Mouse (Mus musculus): ENCODE measurements around the gene Dlgap1. TPM values are rescaled to one million over a fixed set of nuclear protein-coding genes. Genes with fewer than 3 reads are reported as not detected.

The Dlgap1 gene
- polyA plus RNA-seq, 1 experiment from 2014 or later, result 34.9 TPM

GRCm38 (mm10) chr17:70765337-70765736 lies 796.5 kb downstream of the Dlgap1 start:
- H3K4me1 ChIP-seq (replicated peaks; ENCODE audit: control insufficient read depth, insufficient read depth, low read length), result no peaks in the 10 kb centered on the region
- H3K4me2 ChIP-seq (replicated peaks), result no peak overlapping the region
- H3K9ac ChIP-seq, result no peak overlapping the region
- no peaks in the 10 kb centered on the region for H3K36me3 ChIP-seq (replicated peaks; ENCODE audit: control insufficient read depth, insufficient read depth)
- no peaks in the 10 kb centered on the region for H3K27me3 ChIP-seq (ENCODE audit: control insufficient read depth, insufficient read depth, low read length)
- no peaks in the 10 kb centered on the region for H3K9me3 ChIP-seq (ENCODE audit: control insufficient read depth, low read length)
- no peak for DNase-seq (ENCODE audit: low spot score)
- 96% methylated on average over 9 of the region's 9 CpGs for WGBS
- no peak for ATAC-seq (ENCODE audit: low FRiP score)
- no peak overlapping the region for H3K27ac ChIP-seq
- no peak overlapping the region for H3K4me3 ChIP-seq (replicated peaks; ENCODE audit: low read length)

GRCm38 (mm10) chr17:70765976-70766375 lies 797.1 kb downstream of the Dlgap1 start:
- no peaks in the 10 kb centered on the region for H3K27me3 ChIP-seq (ENCODE audit: control insufficient read depth, insufficient read depth, low read length)
- no peak overlapping the region for H3K27ac ChIP-seq
- H3K36me3 ChIP-seq (replicated peaks; ENCODE audit: control insufficient read depth, insufficient read depth), result no peaks in the 10 kb centered on the region
- H3K9ac ChIP-seq, result no peak overlapping the region
- no peak for ATAC-seq (ENCODE audit: low FRiP score)
- no peaks in the 10 kb centered on the region for H3K9me3 ChIP-seq (ENCODE audit: control insufficient read depth, low read length)
- H3K4me1 ChIP-seq (replicated peaks; ENCODE audit: control insufficient read depth, insufficient read depth, low read length), result no peaks in the 10 kb centered on the region
- no peak overlapping the region for H3K4me2 ChIP-seq (replicated peaks)
- WGBS, result 94% methylated on average over 18 of the region's 18 CpGs
- H3K4me3 ChIP-seq (replicated peaks; ENCODE audit: low read length), result no peak overlapping the region
- DNase-seq (ENCODE audit: low spot score), result no peak

GRCm38 (mm10) chr17:70772120-70772899 lies 803.4 kb downstream of the Dlgap1 start:
- no peak overlapping the region for H3K9ac ChIP-seq
- DNase-seq (ENCODE audit: low spot score) (no peak), ATAC-seq (ENCODE audit: low FRiP score) (no peak)
- 6% methylated on average over 10 of the region's 10 CpGs for WGBS
- no peak overlapping the region for H3K4me2 ChIP-seq (replicated peaks)
- H3K4me3 ChIP-seq (replicated peaks; ENCODE audit: low read length), result no peak overlapping the region
- H3K4me1 ChIP-seq (replicated peaks; ENCODE audit: control insufficient read depth, insufficient read depth, low read length), result no peaks in the 10 kb centered on the region
- H3K27ac ChIP-seq, result no peak overlapping the region
- no peaks in the 10 kb centered on the region for H3K36me3 ChIP-seq (replicated peaks; ENCODE audit: control insufficient read depth, insufficient read depth)
- H3K27me3 ChIP-seq (ENCODE audit: control insufficient read depth, insufficient read depth, low read length), result no peaks in the 10 kb centered on the region
- no peaks in the 10 kb centered on the region for H3K9me3 ChIP-seq (ENCODE audit: control insufficient read depth, low read length)

GRCm38 (mm10) chr17:70779770-70780169 lies 810.9 kb downstream of the Dlgap1 start:
- no peak overlapping the region for H3K4me2 ChIP-seq (replicated peaks)
- H3K4me1 ChIP-seq (replicated peaks; ENCODE audit: control insufficient read depth, insufficient read depth, low read length), result 0 out of 2 replicates have a peak, but pooled peaks cover 3% of the 10 kb centered on the region
- WGBS, result 41% methylated on average over 7 of the region's 7 CpGs
- no peak overlapping the region for H3K9ac ChIP-seq
- H3K27me3 ChIP-seq (ENCODE audit: control insufficient read depth, insufficient read depth, low read length), result no peaks in the 10 kb centered on the region
- no peaks in the 10 kb centered on the region for H3K9me3 ChIP-seq (ENCODE audit: control insufficient read depth, low read length)
- H3K4me3 ChIP-seq (replicated peaks; ENCODE audit: low read length), result no peak overlapping the region
- DNase-seq (ENCODE audit: low spot score) (no peak), ATAC-seq (ENCODE audit: low FRiP score) (no peak)
- no peak overlapping the region for H3K27ac ChIP-seq
- no peaks in the 10 kb centered on the region for H3K36me3 ChIP-seq (replicated peaks; ENCODE audit: control insufficient read depth, insufficient read depth)

- Histone ChIP-seq H3K9me3 (ENCODE audit: control insufficient read depth, low read length) (no peaks in the 10 kb centered on the region), H3K27ac (0 out of 2 replicates have a peak overlapping the region, but pooled peaks have one; percentile 48), H3K4me1 (replicated peaks; ENCODE audit: control insufficient read depth, insufficient read depth, low read length) (0 out of 2 replicates have a peak, but pooled peaks cover 3% of the 10 kb centered on the region), H3K36me3 (replicated peaks; ENCODE audit: control insufficient read depth, insufficient read depth) (no peaks in the 10 kb centered on the region), H3K9ac (no peak overlapping the region), H3K27me3 (ENCODE audit: control insufficient read depth, insufficient read depth, low read length) (no peaks in the 10 kb centered on the region), H3K4me3 (replicated peaks; ENCODE audit: low read length) (no peak overlapping the region), H3K4me2 (replicated peaks) (no peak overlapping the region)
- WGBS, result 32% methylated on average over 18 of the region's 18 CpGs
- DNase-seq (ENCODE audit: low spot score) (no peak), ATAC-seq (ENCODE audit: low FRiP score) (peak; percentile 53; the same call in 1 of the 2 replicates)
Measured at GRCm38 (mm10) chr17:70780726-70781689, 812.1 kb downstream of the Dlgap1 start.

GRCm38 (mm10) chr17:70783273-70783672 lies 814.4 kb downstream of the Dlgap1 start:
- no peaks in the 10 kb centered on the region for H3K36me3 ChIP-seq (replicated peaks; ENCODE audit: control insufficient read depth, insufficient read depth)
- no peaks in the 10 kb centered on the region for H3K9me3 ChIP-seq (ENCODE audit: control insufficient read depth, low read length)
- H3K9ac ChIP-seq, result no peak overlapping the region
- ATAC-seq (ENCODE audit: low FRiP score) (no peak), DNase-seq (ENCODE audit: low spot score) (no peak)
- H3K4me2 ChIP-seq (replicated peaks), result no peak overlapping the region
- no peak overlapping the region for H3K27ac ChIP-seq
- no peak overlapping the region for H3K4me3 ChIP-seq (replicated peaks; ENCODE audit: low read length)
- no peaks in the 10 kb centered on the region for H3K27me3 ChIP-seq (ENCODE audit: control insufficient read depth, insufficient read depth, low read length)
- 0 out of 2 replicates have a peak, but pooled peaks cover 3% of the 10 kb centered on the region for H3K4me1 ChIP-seq (replicated peaks; ENCODE audit: control insufficient read depth, insufficient read depth, low read length)
- WGBS, result 93% methylated on average over 3 of the region's 3 CpGs

GRCm38 (mm10) chr17:70787366-70787765 lies 818.5 kb downstream of the Dlgap1 start:
- ATAC-seq (ENCODE audit: low FRiP score), result no peak
- H3K27me3 ChIP-seq (ENCODE audit: control insufficient read depth, insufficient read depth, low read length), result no peaks in the 10 kb centered on the region
- no peak overlapping the region for H3K27ac ChIP-seq
- H3K4me1 ChIP-seq (replicated peaks; ENCODE audit: control insufficient read depth, insufficient read depth, low read length), result no peaks in the 10 kb centered on the region
- DNase-seq (ENCODE audit: low spot score), result no peak
- no peaks in the 10 kb centered on the region for H3K36me3 ChIP-seq (replicated peaks; ENCODE audit: control insufficient read depth, insufficient read depth)
- no peaks in the 10 kb centered on the region for H3K9me3 ChIP-seq (ENCODE audit: control insufficient read depth, low read length)
- H3K9ac ChIP-seq, result no peak overlapping the region
- no peak overlapping the region for H3K4me3 ChIP-seq (replicated peaks; ENCODE audit: low read length)
- 96% methylated on average over 2 of the region's 2 CpGs for WGBS
- no peak overlapping the region for H3K4me2 ChIP-seq (replicated peaks)

- Histone ChIP-seq H3K27me3 (ENCODE audit: control insufficient read depth, insufficient read depth, low read length) (no peaks in the 10 kb centered on the region), H3K9me3 (ENCODE audit: control insufficient read depth, low read length) (no peaks in the 10 kb centered on the region), H3K4me2 (replicated peaks) (no peak overlapping the region), H3K9ac (no peak overlapping the region), H3K36me3 (replicated peaks; ENCODE audit: control insufficient read depth, insufficient read depth) (no peaks in the 10 kb centered on the region), H3K4me1 (replicated peaks; ENCODE audit: control insufficient read depth, insufficient read depth, low read length) (no peaks in the 10 kb centered on the region), H3K4me3 (replicated peaks; ENCODE audit: low read length) (no peak overlapping the region), H3K27ac (no peak overlapping the region)
- DNase-seq (ENCODE audit: low spot score) (no peak), ATAC-seq (ENCODE audit: low FRiP score) (no peak)
- 94% methylated on average over 4 of the region's 4 CpGs for WGBS
Measured at GRCm38 (mm10) chr17:70790801-70791200, 821.9 kb downstream of the Dlgap1 start.

GRCm38 (mm10) chr17:70791596-70792275 lies 822.9 kb downstream of the Dlgap1 start:
- ATAC-seq (ENCODE audit: low FRiP score) (no peak), DNase-seq (ENCODE audit: low spot score) (no peak)
- no peak overlapping the region for H3K4me3 ChIP-seq (replicated peaks; ENCODE audit: low read length)
- 72% methylated on average over 9 of the region's 9 CpGs for WGBS
- no peak overlapping the region for H3K27ac ChIP-seq
- H3K9me3 ChIP-seq (ENCODE audit: control insufficient read depth, low read length), result no peaks in the 10 kb centered on the region
- H3K27me3 ChIP-seq (ENCODE audit: control insufficient read depth, insufficient read depth, low read length), result no peaks in the 10 kb centered on the region
- no peaks in the 10 kb centered on the region for H3K4me1 ChIP-seq (replicated peaks; ENCODE audit: control insufficient read depth, insufficient read depth, low read length)
- H3K4me2 ChIP-seq (replicated peaks), result no peak overlapping the region
- no peaks in the 10 kb centered on the region for H3K36me3 ChIP-seq (replicated peaks; ENCODE audit: control insufficient read depth, insufficient read depth)
- no peak overlapping the region for H3K9ac ChIP-seq
